Mouse (Mus musculus) CH12.LX (cell line): Measurements from ENCODE around the gene Gm37596. TPM values are rescaled to one million over a fixed set of nuclear protein-coding genes. Genes with fewer than 3 reads are reported as not detected.

ENCODE experiments used
- DNase-seq: peaks from one replicate; pipeline ENCODE4 v3.0.0-alpha.2; 2013; ENCODE audit errors: extremely low read depth
- H3K27ac ChIP-seq: 2 replicates; pipeline ENCODE4 v1.5.1; 2012; ENCODE audit warnings: low read depth, mild to moderate bottlenecking, control low read depth, moderate library complexity; ENCODE audit not compliant: insufficient read depth
- H3K27me3 ChIP-seq: replicated peaks from 2 replicates; pipeline ENCODE3; 2012; ENCODE audit warnings: inconsistent platforms
- H3K36me3 ChIP-seq, 2 experiments: replicated peaks in 1 of 2; 2 replicates each; pipeline versions ENCODE3 to v1.6.1; 2012; ENCODE audit warnings: inconsistent platforms in 1 of 2, low read length in 1 of 2, mild to moderate bottlenecking in 1 of 2, mixed read lengths in 1 of 2, moderate library complexity in 1 of 2; ENCODE audit not compliant: control insufficient read depth in 1 of 2, insufficient read depth in 1 of 2
- H3K4me1 ChIP-seq, 2 experiments: 2 replicates each; pipeline ENCODE4 v1.6.1; 2012; ENCODE audit warnings: inconsistent platforms in 1 of 2, moderate library complexity in 1 of 2; ENCODE audit not compliant: insufficient read depth in 2 of 2, control insufficient read depth in 1 of 2
- H3K4me2 ChIP-seq: 2 replicates; pipeline ENCODE4 v1.6.1; 2012; ENCODE audit warnings: low read depth, mild to moderate bottlenecking, control low read depth; ENCODE audit not compliant: poor library complexity, insufficient read depth, severe bottlenecking
- H3K4me3 ChIP-seq, 3 experiments: fragments of 150-350 bp in 1 of 3; sonication (generic) in 1 of 3; replicated peaks in 1 of 3; 2 replicates each; pipeline versions ENCODE3 to v1.5.1; 2011 to 2012; ENCODE audit warnings: low read depth in 2 of 3, low read length in 2 of 3, mild to moderate bottlenecking in 2 of 3, moderate library complexity in 2 of 3, control low read depth in 1 of 3, improper control_type of control experiment in 1 of 3, inconsistent platforms in 1 of 3, mixed read lengths in 1 of 3; ENCODE audit not compliant: poor library complexity in 1 of 3
- H3K79me2 ChIP-seq: replicated peaks from 2 replicates; pipeline ENCODE4 v1.6.1; 2012; ENCODE audit warnings: mild to moderate bottlenecking, moderate library complexity; ENCODE audit not compliant: control insufficient read depth, poor library complexity, insufficient read depth, severe bottlenecking; ENCODE audit errors: extremely low read depth
- H3K9ac ChIP-seq: 2 replicates; pipeline ENCODE4 v1.6.1; 2012; ENCODE audit warnings: low read depth, mild to moderate bottlenecking, control low read depth, moderate library complexity; ENCODE audit not compliant: insufficient read depth
- H3K9me3 ChIP-seq: replicated peaks from 2 replicates; pipeline ENCODE3; 2012; ENCODE audit warnings: low read length, inconsistent platforms, mixed read lengths
- BHLHE40 ChIP-seq: IDR thresholded peaks from 2 replicates; pipeline ENCODE4 v1.6.1; 2011; ENCODE audit warnings: mild to moderate bottlenecking, low read depth, low read length, improper control_type of control experiment
- CTCF ChIP-seq, 2 experiments: IDR thresholded peaks in 1 of 2; conservative IDR thresholded peaks in 1 of 2; 2 replicates each; pipeline ENCODE4 v1.5.1; 2011 to 2012; ENCODE audit warnings: low read depth in 2 of 2, low read length in 2 of 2, improper control_type of control experiment in 1 of 2, inconsistent platforms in 1 of 2, mild to moderate bottlenecking in 1 of 2, moderate library complexity in 1 of 2
- ELF1 ChIP-seq: IDR thresholded peaks from 2 replicates; pipeline ENCODE4 v1.6.1; 2014; ENCODE audit warnings: low read depth, mild to moderate bottlenecking, inconsistent platforms, low read length, improper control_type of control experiment
- EP300 ChIP-seq: IDR thresholded peaks from 2 replicates; pipeline ENCODE4 v1.6.1; 2011; ENCODE audit warnings: low read length, improper control_type of control experiment
- HCFC1 ChIP-seq: IDR thresholded peaks from 2 replicates; pipeline ENCODE4 v1.6.1; 2012; ENCODE audit warnings: low read depth, mild to moderate bottlenecking, inconsistent platforms, low read length, improper control_type of control experiment
- MAFK ChIP-seq: IDR thresholded peaks from 2 replicates; pipeline ENCODE4 v1.6.1; 2011; ENCODE audit warnings: low read length, improper control_type of control experiment; ENCODE audit not compliant: insufficient replicate concordance
- MAX ChIP-seq: IDR thresholded peaks from 2 replicates; pipeline ENCODE4 v1.6.1; 2011; ENCODE audit warnings: low read length, improper control_type of control experiment
- MAZ ChIP-seq: IDR thresholded peaks from 2 replicates; pipeline ENCODE4 v1.6.1; 2012; ENCODE audit warnings: low read depth, mild to moderate bottlenecking, inconsistent platforms, low read length, improper control_type of control experiment, moderate library complexity
- NRF1 ChIP-seq: IDR thresholded peaks from 2 replicates; pipeline ENCODE4 v1.6.1; 2014; ENCODE audit warnings: low read depth, mild to moderate bottlenecking, inconsistent platforms, low read length, improper control_type of control experiment, moderate library complexity
- POLR2A ChIP-seq: IDR thresholded peaks from 2 replicates; pipeline ENCODE4 v1.6.1; 2011; ENCODE audit warnings: low read depth, mild to moderate bottlenecking, improper control_type of control experiment, low read length
- SIN3A ChIP-seq: IDR thresholded peaks from 2 replicates; pipeline ENCODE4 v1.6.1; 2012; ENCODE audit warnings: low read length, improper control_type of control experiment, inconsistent platforms
- USF1 ChIP-seq: IDR thresholded peaks from 2 replicates; pipeline ENCODE4 v1.6.1; 2014; ENCODE audit warnings: low read depth, mild to moderate bottlenecking, inconsistent platforms, low read length, improper control_type of control experiment
- USF2 ChIP-seq: conservative IDR thresholded peaks from 2 replicates; pipeline ENCODE4 v1.6.1; 2011; ENCODE audit warnings: low read depth, low read length, improper control_type of control experiment
- ZC3H11A ChIP-seq: IDR thresholded peaks from 2 replicates; pipeline ENCODE4 v1.6.1; 2012; ENCODE audit warnings: low read depth, mild to moderate bottlenecking, inconsistent platforms, low read length, improper control_type of control experiment
- ZKSCAN1 ChIP-seq: IDR thresholded peaks from 2 replicates; pipeline ENCODE4 v1.6.1; 2012; ENCODE audit warnings: low read depth, inconsistent platforms, low read length, improper control_type of control experiment, borderline replicate concordance
- ZNF384 ChIP-seq: IDR thresholded peaks from 2 replicates; pipeline ENCODE4 v1.6.1; 2012; ENCODE audit warnings: low read depth, low read length, improper control_type of control experiment, inconsistent platforms
- dilution Hi-C: fragments of 300-500 bp; cut with MboI; formaldehyde crosslinking; loops from 2 replicates; pipeline ENCODE4 v1.14.3; 2020; ENCODE audit warnings: low sequenced_read_pairs; ENCODE audit not compliant: extremely low pct_unique_long_range_greater_than_20kb, extremely low pct_ligation_motif_present
- in situ Hi-C: fragments of 300-500 bp; cut with MboI; formaldehyde crosslinking; loops from 3 replicates; pipeline ENCODE4 v1.14.3; 2019; ENCODE audit warnings: low sequenced_read_pairs, low pct_ligation_motif_present, low pct_unique_long_range_greater_than_20kb, mixed read lengths
- polyA plus RNA-seq: library from polyadenylated mRNA; unstranded; fragments of >175 nt; gene quantifications from 2 replicates; pipeline ENCODE4 v1.2.1, GENCODE M21; 2012; ENCODE audit warnings: low read depth; ENCODE audit not compliant: insufficient read length
- total RNA-seq, 2 experiments: library from RNA; depleted of rRNA; stranded (reverse); fragments of 300-350 nt in 1 of 2; fragments of >200 nt in 1 of 2; gene quantifications; 2 replicates each; pipeline ENCODE4 v1.2.3; 2012 to 2014

Gene Gm37596
- total and polyA plus RNA-seq, 3 experiments: not detected

DNA sequence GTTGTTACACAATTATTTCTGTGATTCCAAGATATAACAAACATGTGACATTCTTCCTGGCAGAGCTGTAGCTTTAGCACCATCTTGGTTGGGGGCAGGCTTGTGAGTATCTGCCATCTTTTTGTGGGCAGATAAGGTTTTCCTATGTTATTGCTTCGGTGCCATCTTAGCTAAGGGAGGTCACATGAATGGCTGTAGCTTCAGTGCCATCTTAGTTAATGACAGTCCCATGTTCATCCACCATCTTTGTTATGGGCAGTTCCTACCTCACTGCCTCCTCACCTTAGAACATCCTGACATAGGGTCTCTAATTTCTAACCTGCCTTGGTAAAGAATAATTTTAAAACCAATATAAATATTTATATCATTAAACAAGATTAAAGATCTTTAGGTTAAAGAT, 38.6 kb downstream of the Gm37596 start:
- no peaks in the 10 kb centered on the region for H3K4me1 ChIP-seq
- H3K4me3 ChIP-seq: no peak overlapping the region
- peak; percentile 59 for TF ChIP-seq NRF1
- no peak for TF ChIP-seq ZKSCAN1
- TF ChIP-seq EP300: no peak
- no peak for TF ChIP-seq POLR2A
- TF ChIP-seq HCFC1: peak; percentile 60; the same call in 1 of the 2 replicates
- TF ChIP-seq USF2: peak; percentile 23; the same call in 1 of the 2 replicates
- no peak for TF ChIP-seq SIN3A
- no peak for TF ChIP-seq MAFK
- TF ChIP-seq MAZ: no peak
- TF ChIP-seq ZC3H11A: no peak
- TF ChIP-seq ZNF384: no peak
- TF ChIP-seq USF1: peak; percentile 32; the same call in 1 of the 2 replicates
- TF ChIP-seq BHLHE40: no peak
- no peak overlapping the region for H3K27ac ChIP-seq
- no peaks in the 10 kb centered on the region for H3K36me3 ChIP-seq
- in situ Hi-C loops: no loop called here
- H3K9ac ChIP-seq: no peak overlapping the region
- H3K4me2 ChIP-seq: no peak overlapping the region
- no peak for DNase-seq
- no peaks in the 10 kb centered on the region for H3K79me2 ChIP-seq
- H3K27me3 ChIP-seq: no peaks in the 10 kb centered on the region
- H3K9me3 ChIP-seq: no peaks in the 10 kb centered on the region
- dilution Hi-C loops: no loop called here

DNA sequence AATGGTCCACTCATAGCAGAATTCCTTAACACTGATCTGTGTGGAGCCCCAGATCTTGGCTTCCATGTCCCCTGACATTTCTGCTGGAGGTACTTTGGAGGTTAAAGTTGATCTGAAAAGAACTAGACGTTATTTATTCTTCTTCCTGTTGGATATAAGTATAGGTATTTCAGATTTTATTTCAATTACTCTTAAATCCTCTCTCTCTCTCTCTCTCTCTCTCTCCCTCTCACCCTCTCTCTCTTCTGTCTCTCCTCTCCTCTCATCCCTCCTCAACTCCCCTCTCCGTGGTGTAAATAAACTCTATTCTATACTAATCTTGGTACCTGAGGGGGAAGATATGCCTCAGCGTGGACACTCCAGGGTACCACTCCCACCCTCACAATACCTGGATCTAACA, 40.3 kb downstream of the Gm37596 start, which contains the start of gene Tdpoz2:
Gene Tdpoz2, minus strand, starts transcription at position 101 of the 400 bp plus-strand sequence.
- H3K9me3 ChIP-seq: no peaks in the 10 kb centered on the region
- no peak within 1 kb of the TSS for H3K4me2 ChIP-seq
- dilution Hi-C loops: no loop called here
- no peaks in the 10 kb centered on the region for H3K79me2 ChIP-seq
- no peaks in the 10 kb centered on the region for H3K4me1 ChIP-seq
- DNase-seq: no peak
- TF ChIP-seq HCFC1: no peak
- no peak for TF ChIP-seq CTCF (conservative IDR thresholded peaks at IDR 0.05 in 1 of 2, IDR thresholded peaks at IDR 0.05 in 1 of 2; ENCODE audit: low read depth in 2 of 2, low read length in 2 of 2)
- no peak for TF ChIP-seq MAX
- no peak for TF ChIP-seq ELF1
- no peak for TF ChIP-seq USF1
- TF ChIP-seq, all 38 proteins: peak for 0
- Histone ChIP-seq H3K9ac (no peak within 1 kb of the TSS), H3K27me3 (no peaks in the 10 kb centered on the region), H3K27ac (no peak within 1 kb of the TSS), H3K36me3 (no peaks in the 10 kb centered on the region), H3K4me3 (no peak within 1 kb of the TSS)
- in situ Hi-C loops: no loop called here

Other genes with a start within 250 kb of the Gm37596 start
- gene Tchhl1, start 224.3 kb downstream of the Gm37596 start, total RNA-seq (2012; rRNA removed): not detected in 2 replicates
- gene Tchhl1, start 224.3 kb downstream of the Gm37596 start, total RNA-seq (2014; rRNA removed): not detected in 2 replicates
- not detected in 2 replicates for gene Tchhl1, start 224.3 kb downstream of the Gm37596 start, polyA plus RNA-seq
- 33.4 and 47.2 TPM in 2 replicates for gene S100a11, start 172.6 kb downstream of the Gm37596 start, total RNA-seq (2012; rRNA removed)
- 68.9 and 75.2 TPM in 2 replicates for gene S100a11, start 172.6 kb downstream of the Gm37596 start, total RNA-seq (2014; rRNA removed)
- gene S100a11, start 172.6 kb downstream of the Gm37596 start, polyA plus RNA-seq: 448 and 468 TPM in 2 replicates
- gene S100a10, start 138.0 kb downstream of the Gm37596 start, total RNA-seq (2012; rRNA removed): 352 and 369 TPM in 2 replicates
- 429 and 518 TPM in 2 replicates for gene S100a10, start 138.0 kb downstream of the Gm37596 start, total RNA-seq (2014; rRNA removed)
- 213 and 259 TPM in 2 replicates for gene S100a10, start 138.0 kb downstream of the Gm37596 start, polyA plus RNA-seq
- not detected in 2 replicates for gene Tdpoz2, start 40.4 kb downstream of the Gm37596 start, total RNA-seq (2012; rRNA removed)
- not detected in 2 replicates for gene Tdpoz2, start 40.4 kb downstream of the Gm37596 start, total RNA-seq (2014; rRNA removed)
- not detected in 2 replicates for gene Tdpoz2, start 40.4 kb downstream of the Gm37596 start, polyA plus RNA-seq
- not detected in 2 replicates for gene Tdpoz1, start 16.8 kb downstream of the Gm37596 start, total RNA-seq (2012; rRNA removed)
- gene Tdpoz1, start 16.8 kb downstream of the Gm37596 start, total RNA-seq (2014; rRNA removed): not detected in 2 replicates
- gene Tdpoz1, start 16.8 kb downstream of the Gm37596 start, polyA plus RNA-seq: not detected in 2 replicates
- not detected in 2 replicates for gene Gm5773, start 79.9 kb upstream of the Gm37596 start, total RNA-seq (2012; rRNA removed)
- not detected in 2 replicates for gene Gm5773, start 79.9 kb upstream of the Gm37596 start, total RNA-seq (2014; rRNA removed)
- gene Gm5773, start 79.9 kb upstream of the Gm37596 start, polyA plus RNA-seq: not detected in 2 replicates
- gene Tdpoz4, start 103.3 kb upstream of the Gm37596 start, total RNA-seq (2012; rRNA removed): not detected in 2 replicates
- gene Tdpoz4, start 103.3 kb upstream of the Gm37596 start, total RNA-seq (2014; rRNA removed): not detected in 2 replicates
- gene Tdpoz4, start 103.3 kb upstream of the Gm37596 start, polyA plus RNA-seq: not detected in 2 replicates
- not detected in 2 replicates for gene Tdpoz3, start 132.9 kb upstream of the Gm37596 start, total RNA-seq (2012; rRNA removed)
- not detected in 2 replicates for gene Tdpoz3, start 132.9 kb upstream of the Gm37596 start, total RNA-seq (2014; rRNA removed)
- gene Tdpoz3, start 132.9 kb upstream of the Gm37596 start, polyA plus RNA-seq: not detected in 2 replicates